ENCODE assay signal across 25 mouse cellular contexts in genomic region chr9:120908461-120908860, GRCm38 (mm10). TPM values are rescaled to one million over a fixed set of nuclear protein-coding genes. Genes with fewer than 3 reads are reported as not detected.
DNase-seq lines count a peak whose midpoint lies in the region; ATAC-seq and TF ChIP-seq lines count a peak whose summit lies in the region.
"Had no signal": no experiment of that assay in that cellular context is flagged by ENCODE, and none has a peak within 500 bp of the region (broad histone marks: within the 10 kb centered on the region; RNA-seq: fewer than 3 reads in every experiment).

No protein-coding gene starts in this region.

- no peak overlapping the region for H3K4me2 ChIP-seq in midbrain, postnatal 0 days (ENCODE audit: low read depth, low read length, poor library complexity, severe bottlenecking)
- H3K4me2 ChIP-seq in midbrain, embryonic 14.5 days (ENCODE audit: low read length), result no peak overlapping the region
- H3K4me2 ChIP-seq in midbrain, embryonic 16.5 days (ENCODE audit: low read length), result no peak overlapping the region
- H3K4me2 ChIP-seq: embryonic facial prominence, embryonic 13.5 days; forebrain, embryonic 12.5 days; forebrain, embryonic 15.5 days; heart, embryonic 11.5 days; hindbrain, embryonic 14.5 days; intestine, embryonic 15.5 days had no signal

- TF ChIP-seq CTCF in midbrain, postnatal 0 days (IDR thresholded peaks at IDR 0.05), result no peak

- no peak overlapping the region for H3K9ac ChIP-seq in midbrain, postnatal 0 days (replicated peaks; ENCODE audit: low read length, poor library complexity, severe bottlenecking)
- no peak overlapping the region for H3K9ac ChIP-seq in midbrain, embryonic 14.5 days (replicated peaks; ENCODE audit: low read length)
- H3K9ac ChIP-seq in midbrain, embryonic 16.5 days (ENCODE audit: low read depth, low read length), result no peak overlapping the region
- H3K9ac ChIP-seq: embryonic facial prominence, embryonic 13.5 days; forebrain, embryonic 12.5 days; forebrain, embryonic 15.5 days; hindbrain, embryonic 14.5 days; intestine, embryonic 15.5 days had no signal

- ATAC-seq in midbrain, postnatal 0 days (ENCODE audit: low FRiP score), result no peak
- ATAC-seq in midbrain, embryonic 14.5 days (ENCODE audit: low FRiP score, low TSS enrichment), result no peak
- ATAC-seq in inflammation-experienced regulatory T-cells, adult 6 months, result no peak
- ATAC-seq in midbrain, embryonic 16.5 days, result no peak
- ATAC-seq: forebrain, embryonic 15.5 days; intestine, embryonic 15.5 days had no signal

- H3K9me3 ChIP-seq in midbrain, postnatal 0 days (ENCODE audit: low read length), result no peaks in the 10 kb centered on the region
- no peaks in the 10 kb centered on the region for H3K9me3 ChIP-seq in midbrain, embryonic 14.5 days (ENCODE audit: control insufficient read depth, low read length)
- no peaks in the 10 kb centered on the region for H3K9me3 ChIP-seq in midbrain, embryonic 16.5 days (replicated peaks; ENCODE audit: control insufficient read depth, low read length, poor library complexity, severe bottlenecking)
- H3K9me3 ChIP-seq: embryonic facial prominence, embryonic 10.5 days; embryonic facial prominence, embryonic 13.5 days; forebrain, embryonic 12.5 days; forebrain, embryonic 15.5 days; hindbrain, embryonic 10.5 days; intestine, embryonic 15.5 days had no signal

- H3K27ac ChIP-seq in midbrain, postnatal 0 days (ENCODE audit: low read depth, low read length), result no peak overlapping the region
- no peak overlapping the region for H3K27ac ChIP-seq in midbrain, embryonic 14.5 days (replicated peaks; ENCODE audit: low read depth, low read length)
- H3K27ac ChIP-seq in midbrain, embryonic 16.5 days (ENCODE audit: low read length), result no peak overlapping the region
- H3K27ac ChIP-seq: embryonic facial prominence, embryonic 10.5 days; embryonic facial prominence, embryonic 13.5 days; forebrain, embryonic 12.5 days; forebrain, embryonic 15.5 days; hindbrain, embryonic 10.5 days; hindbrain, embryonic 14.5 days; intestine, embryonic 15.5 days had no signal

- H3K27me3 ChIP-seq in midbrain, postnatal 0 days (ENCODE audit: insufficient read depth, low read length), result no peaks in the 10 kb centered on the region
- no peaks in the 10 kb centered on the region for H3K27me3 ChIP-seq in midbrain, embryonic 14.5 days (ENCODE audit: control insufficient read depth, insufficient read depth, low read length)
- H3K27me3 ChIP-seq in midbrain, embryonic 16.5 days (ENCODE audit: control insufficient read depth, insufficient read depth, low read depth, low read length), result no peaks in the 10 kb centered on the region
- H3K27me3 ChIP-seq: CH12.LX; embryonic facial prominence, embryonic 13.5 days; forebrain, embryonic 12.5 days; forebrain, embryonic 15.5 days; intestine, embryonic 15.5 days had no signal

- peak; percentile 59 for DNase-seq in heart, adult 11 months
- DNase-seq in heart, postnatal 4 days, result no peak
- DNase-seq in midbrain, postnatal 0 days (ENCODE audit: low spot score), result peak; percentile 40
- no peak for DNase-seq in midbrain, embryonic 14.5 days
- DNase-seq in forelimb bud, embryonic 11.5 days (ENCODE audit: low read depth, low spot score), result peak; percentile 28
- DNase-seq: adrenal gland, postnatal 10 days; adrenal gland, postnatal 36 days; B cell, adult 2 months; cerebellum, adult 18-20 months; cerebellum, adult 9-10 months; cerebellum, postnatal 14 days; gastrocnemius, postnatal 10 days; gastrocnemius, postnatal 36 days had no signal

- H3K4me1 ChIP-seq in midbrain, postnatal 0 days (ENCODE audit: insufficient read depth, low read length), result no peaks in the 10 kb centered on the region
- no peaks in the 10 kb centered on the region for H3K4me1 ChIP-seq in midbrain, embryonic 14.5 days (ENCODE audit: control insufficient read depth, insufficient read depth, low read length)
- H3K4me1 ChIP-seq in midbrain, embryonic 16.5 days (ENCODE audit: control insufficient read depth, insufficient read depth, low read length), result no peaks in the 10 kb centered on the region
- H3K4me1 ChIP-seq: forebrain, embryonic 12.5 days; forebrain, embryonic 15.5 days had no signal

- no peaks in the 10 kb centered on the region for H3K36me3 ChIP-seq in midbrain, postnatal 0 days (ENCODE audit: insufficient read depth, low read length)
- no peaks in the 10 kb centered on the region for H3K36me3 ChIP-seq in midbrain, embryonic 14.5 days (ENCODE audit: control insufficient read depth, insufficient read depth, low read length)
- H3K36me3 ChIP-seq in midbrain, embryonic 16.5 days (ENCODE audit: control insufficient read depth, insufficient read depth, low read length), result no peaks in the 10 kb centered on the region
- H3K36me3 ChIP-seq: embryonic facial prominence, embryonic 10.5 days; embryonic facial prominence, embryonic 13.5 days; forebrain, embryonic 12.5 days; forebrain, embryonic 15.5 days; hindbrain, embryonic 10.5 days; intestine, embryonic 15.5 days had no signal

- 83% methylated on average over 6 of the region's 6 CpGs for WGBS in midbrain, postnatal 0 days
- 87% methylated on average over 6 of the region's 6 CpGs for WGBS in midbrain, embryonic 14.5 days
- 83% methylated on average over 6 of the region's 6 CpGs for WGBS in midbrain, embryonic 16.5 days

- H3K4me3 ChIP-seq in midbrain, postnatal 0 days (ENCODE audit: low read depth, low read length), result no peak overlapping the region
- no peak overlapping the region for H3K4me3 ChIP-seq in midbrain, embryonic 14.5 days (replicated peaks; ENCODE audit: low read depth, low read length)
- H3K4me3 ChIP-seq in midbrain, embryonic 16.5 days (ENCODE audit: low read depth, low read length), result no peak overlapping the region
- H3K4me3 ChIP-seq: embryonic facial prominence, embryonic 10.5 days; embryonic facial prominence, embryonic 13.5 days; erythroblast, embryonic 14.5 days; forebrain, embryonic 12.5 days; forebrain, embryonic 15.5 days; hindbrain, embryonic 10.5 days; intestine, embryonic 15.5 days had no signal

RNA-seq across cellular contexts. Expression of gene Ctnnb1, which starts 20.6 kb away (rescaled TPM):
- total RNA-seq in heart, postnatal 4 days (2021), result 100 to 1,000 TPM; 632 to 676 TPM
- total RNA-seq in midbrain, postnatal 0 days (2014; rRNA removed), result 917 and 1,042 TPM in 2 replicates
- polyA plus RNA-seq in midbrain, postnatal 0 days (2015; fragmentation: Nextera tagmentation; extraction: Ambion mirVana), result 320 and 347 TPM in 2 replicates
- 484 and 702 TPM in 2 replicates for polyA plus RNA-seq in midbrain, embryonic 14.5 days (2014; fragmentation: Nextera tagmentation; extraction: Ambion mirVana)
- polyA plus RNA-seq in inflammation-experienced regulatory T-cells, adult 6 months (2017; shearing (Covaris generic)), result 10 to 100 TPM; 64.5 to 97.0 (median 82.2) TPM
- polyA plus RNA-seq in midbrain, embryonic 16.5 days (2015; fragmentation: Nextera tagmentation; extraction: Ambion mirVana), result 483 and 527 TPM in 2 replicates

Comparison
In these comparisons a context has a peak if more than half of its experiments do, and no peak if none do; other contexts are left out.
1. DNase-seq: peak in heart, adult 11 months (single experiment), midbrain, postnatal 0 days (single experiment) and forelimb bud, embryonic 11.5 days (single experiment); none in heart, postnatal 4 days (single experiment) and midbrain, embryonic 14.5 days (single experiment).